Mouse (Mus musculus) CH12.LX (cell line): ENCODE results near the gene Atg10.

Experiments used
- ETS1 ChIP-seq: conservative IDR thresholded peaks from 2 replicates; pipeline ENCODE4 v1.6.1; 2012; ENCODE audit warnings: low read depth, mild to moderate bottlenecking, inconsistent platforms, low read length, improper control_type of control experiment, moderate library complexity
- MAX ChIP-seq: IDR thresholded peaks from 2 replicates; pipeline ENCODE4 v1.6.1; 2011; ENCODE audit warnings: low read length, improper control_type of control experiment
- SIN3A ChIP-seq: IDR thresholded peaks from 2 replicates; pipeline ENCODE4 v1.6.1; 2012; ENCODE audit warnings: low read length, improper control_type of control experiment, inconsistent platforms

DNA sequence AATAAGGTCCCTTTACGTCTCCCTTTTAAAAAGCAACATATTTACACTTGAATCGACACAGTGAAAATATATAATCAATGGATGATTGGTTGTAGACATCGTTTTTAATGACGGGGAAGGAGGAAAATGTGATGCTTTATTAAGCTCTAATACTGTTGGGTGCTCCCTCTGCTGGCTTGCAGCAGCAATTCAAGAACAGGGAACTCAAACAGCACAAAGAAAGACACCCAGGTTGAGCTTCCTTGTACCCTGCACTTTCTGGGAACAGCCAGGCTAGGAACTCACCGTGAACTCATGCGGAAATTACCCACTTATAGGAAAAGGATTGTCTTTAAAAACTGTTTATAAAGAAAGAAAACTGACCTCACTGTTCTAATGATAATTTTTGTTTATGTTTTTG, 130.6 kb downstream of the Atg10 start:
- no peak for TF ChIP-seq MAX
- no peak for TF ChIP-seq ETS1
- TF ChIP-seq SIN3A: no peak
